Mouse (Mus musculus): ENCODE measurements at regions not wholly inside any gene's neighbourhood (a gene's known extent, or its start where the extent isn't known, plus 50 kb on each side); places are given as distances from the start of the nearest gene placed in this dataset.

DNA sequence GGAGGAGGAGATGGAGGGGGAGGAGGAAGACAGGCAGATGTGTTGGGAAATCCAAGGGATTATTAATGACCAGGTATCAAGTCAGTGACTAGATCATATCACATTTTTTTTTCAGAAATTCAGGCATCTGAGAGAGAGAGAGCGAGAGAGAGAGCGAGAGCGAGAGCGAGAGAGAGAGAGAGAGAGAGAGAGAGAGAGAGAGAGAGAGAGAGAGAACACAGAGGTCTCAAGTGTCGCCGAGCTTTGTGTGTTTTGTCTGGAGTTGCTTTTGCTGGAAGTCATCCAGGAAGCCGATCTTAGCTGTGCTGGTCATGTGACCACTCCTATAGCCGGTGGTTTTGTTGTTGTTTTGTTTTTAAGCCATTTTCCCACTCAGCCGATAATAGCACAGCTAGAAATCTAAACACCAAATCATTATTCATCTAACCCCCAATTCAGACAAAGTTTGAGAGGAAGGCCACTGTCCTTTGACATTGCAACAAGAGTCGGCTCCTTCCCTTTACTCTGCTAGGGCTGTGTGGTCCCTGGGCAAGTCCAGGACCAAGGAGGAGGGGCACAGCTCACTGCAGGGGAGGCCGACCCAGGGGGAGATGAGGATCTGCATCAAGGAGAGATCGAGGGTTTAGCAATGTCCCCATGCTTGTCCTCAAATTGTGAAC, 67.0 kb upstream of the Irf2bp2 start:
- intact Hi-C loops (cut with DNase I), result loop anchor here (10.0 kb wide), 1 partner anchor 214 kb away; no protein-coding TSS in a partner anchor
- DNase-seq (ENCODE audit: low spot score in 2 of 2), result no peak

DNA sequence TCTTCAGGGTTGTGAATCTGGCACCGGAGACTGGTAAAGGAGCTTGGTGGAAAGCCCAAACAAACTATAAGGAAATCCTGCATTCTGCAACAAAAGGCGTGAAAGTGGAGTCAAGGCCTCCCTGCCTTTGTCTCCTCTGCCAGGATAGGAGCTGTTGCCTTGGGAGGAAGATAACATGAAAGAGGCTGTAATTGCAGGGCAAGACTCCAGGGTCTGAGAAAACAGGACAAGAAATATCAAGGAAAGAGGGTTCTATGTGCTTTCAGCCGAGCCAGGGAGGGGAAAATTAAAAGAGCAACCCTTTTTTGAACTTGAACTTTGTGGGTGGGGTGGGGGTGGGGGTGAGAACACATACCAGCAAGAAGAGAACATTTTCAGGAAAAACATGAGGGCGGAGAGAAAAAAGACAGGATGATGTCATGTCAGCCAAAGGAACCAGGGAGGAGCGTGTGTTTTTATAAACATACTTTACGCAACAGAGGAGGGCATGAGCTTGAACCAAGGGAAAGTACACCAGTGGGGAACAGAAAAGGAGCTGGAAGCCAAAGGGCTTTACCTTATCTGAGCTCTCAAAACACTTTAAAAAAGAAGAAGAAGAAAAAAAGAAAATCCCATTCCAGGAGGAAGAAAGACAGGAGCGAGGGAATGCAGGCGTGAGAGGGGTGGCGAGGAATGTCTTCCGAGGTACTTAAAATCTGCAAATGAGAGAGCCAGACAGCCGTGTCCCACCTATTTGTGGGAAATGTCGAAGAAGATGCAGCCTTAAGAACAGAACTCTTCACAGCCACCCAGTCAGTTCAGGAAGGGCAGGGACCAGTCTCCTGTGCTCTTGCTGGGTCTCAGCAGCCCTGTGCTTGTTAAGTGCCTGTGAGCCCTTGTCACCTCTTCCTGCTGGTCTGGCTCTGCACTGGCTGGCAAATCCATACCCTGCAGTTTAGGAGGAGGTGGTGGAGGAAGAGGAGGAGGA, 66.2 kb upstream of the Irf2bp2 start:
- intact Hi-C loops (cut with DNase I), result loop anchor here (10.0 kb wide), 1 partner anchor 215 kb away; no protein-coding TSS in a partner anchor
- no peak for DNase-seq (ENCODE audit: low spot score in 2 of 2)

DNA sequence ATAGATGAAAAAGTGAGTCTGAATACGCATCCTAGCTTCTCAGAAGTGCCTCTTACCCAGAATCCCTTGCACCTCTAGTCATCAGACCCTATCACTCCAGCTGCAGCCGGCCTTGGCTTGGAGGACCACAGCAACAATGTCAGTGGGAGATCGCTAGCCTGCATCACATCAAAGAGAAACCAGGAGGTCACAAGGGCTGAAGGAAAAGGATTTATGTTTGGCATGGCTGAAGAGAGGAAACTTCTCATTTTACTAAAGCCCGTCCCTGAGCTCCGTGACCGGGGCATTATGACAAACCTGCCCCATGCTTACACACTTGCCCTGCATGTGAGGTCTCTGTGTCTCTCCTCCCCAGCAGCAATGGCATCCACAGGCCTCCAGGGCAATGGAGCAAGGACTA, 63.8 kb upstream of the Irf2bp2 start:
- no peak for DNase-seq (ENCODE audit: low spot score in 2 of 2)
- intact Hi-C loops (cut with DNase I), result no loop called here

DNA sequence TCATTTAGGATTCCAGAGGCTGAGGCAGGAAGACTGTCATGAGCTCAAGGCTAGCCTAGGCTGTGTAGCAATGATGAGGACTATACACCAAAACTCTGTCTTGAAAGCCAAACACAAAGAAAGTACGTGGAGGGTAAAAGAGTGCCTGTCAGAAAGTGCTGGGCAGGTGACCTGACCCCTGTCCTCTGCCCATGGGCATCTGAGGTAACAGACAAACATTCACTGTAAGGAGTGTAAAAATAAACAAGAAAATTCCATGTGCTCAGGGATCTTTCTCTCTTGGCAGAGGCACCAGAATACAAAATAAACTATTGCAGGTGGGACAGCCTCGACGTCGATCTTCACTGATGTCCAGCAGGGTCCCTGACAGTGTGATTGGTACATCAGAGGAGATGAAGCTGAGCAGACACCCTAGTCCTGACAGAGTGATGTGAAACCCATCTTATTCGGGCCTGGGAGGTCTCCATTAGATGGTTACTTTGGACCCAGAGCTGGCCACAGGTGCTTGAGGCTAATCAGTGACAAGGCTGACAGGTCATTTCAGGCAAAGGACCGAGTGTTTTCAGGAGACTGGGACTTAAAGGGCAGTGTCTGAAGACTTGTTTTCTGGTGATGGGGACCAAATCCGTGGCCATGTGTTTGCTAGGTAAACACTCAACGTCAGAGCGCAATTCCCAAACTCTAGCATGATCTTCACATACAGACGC, 62.9 kb upstream of the Irf2bp2 start:
- intact Hi-C loops (cut with DNase I), result no loop called here
- no peak for DNase-seq (ENCODE audit: low spot score in 2 of 2)

DNA sequence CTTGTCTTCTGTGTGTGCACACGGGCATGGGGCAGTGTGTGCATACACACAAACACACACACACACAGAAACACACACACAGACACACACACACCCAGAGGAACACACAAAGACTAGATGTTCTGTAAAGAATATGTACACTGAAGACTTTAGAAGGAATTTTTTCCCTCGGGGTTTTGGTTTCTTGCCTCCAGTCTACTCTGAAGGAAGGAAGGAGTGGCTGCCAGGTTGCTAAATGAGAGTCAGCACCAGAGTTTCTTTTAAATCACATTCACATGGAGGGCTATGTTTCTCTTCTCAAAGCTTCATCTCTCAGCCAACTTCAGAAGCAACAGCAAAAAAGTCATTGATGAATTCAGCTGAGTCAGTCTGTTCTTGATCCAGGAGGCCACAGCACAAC, 61.8 kb upstream of the Irf2bp2 start:
- intact Hi-C loops (cut with DNase I), result no loop called here

DNA sequence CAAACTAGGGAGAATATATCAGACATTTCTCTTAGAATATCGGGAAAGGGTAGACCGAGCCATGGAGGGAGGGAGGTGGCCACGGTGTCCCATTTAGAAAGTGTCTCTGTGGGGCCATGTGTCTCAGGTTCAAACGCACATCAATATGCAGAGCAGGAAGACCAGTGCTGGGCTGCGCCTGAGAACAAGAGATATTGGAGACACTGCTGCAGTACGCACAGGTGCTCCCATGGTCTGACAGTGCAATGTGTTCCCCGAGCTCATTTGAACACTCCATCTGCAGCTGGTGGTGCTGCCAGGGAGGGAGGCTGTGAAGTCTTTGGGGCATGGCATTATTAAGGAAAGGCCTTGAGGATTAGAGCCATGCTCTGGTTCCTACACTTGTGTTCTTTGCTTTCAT, 60.6 kb upstream of the Irf2bp2 start:
- intact Hi-C loops (cut with DNase I), result no loop called here
- no peak for DNase-seq (ENCODE audit: low spot score in 2 of 2)

More for the DNA sequence above, 61.8 kb upstream of the Irf2bp2 start:
- DNase-seq (ENCODE audit: low spot score in 2 of 2), result no peak

DNA sequence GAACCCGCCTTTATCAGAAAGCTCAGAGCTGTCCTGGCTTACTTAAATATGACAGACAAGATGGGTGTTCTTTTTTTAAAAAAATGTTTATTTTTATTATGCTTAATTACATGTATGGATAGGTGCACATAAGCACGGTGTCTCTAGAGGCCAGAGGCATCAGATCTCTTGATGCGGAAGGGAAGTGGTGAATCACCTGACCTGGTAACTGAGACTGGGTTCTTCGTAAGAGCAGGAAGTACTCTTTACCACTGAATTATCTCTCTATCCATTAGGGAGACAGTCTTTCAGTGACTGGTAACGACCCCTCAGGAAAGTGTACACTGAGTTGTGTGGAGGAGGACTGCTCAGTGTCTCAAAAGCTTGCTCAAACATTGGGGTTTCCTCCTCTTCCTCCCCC, 58.4 kb upstream of the Irf2bp2 start:
- DNase-seq (ENCODE audit: low spot score in 2 of 2), result no peak
- intact Hi-C loops (cut with DNase I), result no loop called here

DNA sequence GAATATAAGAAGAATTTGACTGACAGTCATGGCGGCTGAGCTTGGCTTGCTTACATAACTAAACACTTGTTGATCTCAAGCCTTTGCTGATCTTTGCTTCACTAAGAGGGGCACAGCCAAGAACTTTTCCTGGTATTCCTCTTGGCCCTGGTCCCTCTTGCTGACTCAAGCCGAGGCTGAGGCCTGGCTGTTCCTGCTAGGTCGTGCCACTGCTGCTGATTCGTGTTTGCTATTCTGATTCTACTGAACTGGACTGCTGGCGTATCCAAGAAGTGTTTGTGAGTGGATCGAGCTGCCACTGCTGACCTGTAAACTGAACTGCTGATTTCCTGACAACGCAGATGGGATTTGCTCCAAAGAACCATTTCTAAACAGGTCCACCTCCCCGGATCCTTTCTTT, 57.2 kb upstream of the Irf2bp2 start:
- DNase-seq (ENCODE audit: low spot score in 2 of 2), result no peak
- intact Hi-C loops (cut with DNase I), result no loop called here

DNA sequence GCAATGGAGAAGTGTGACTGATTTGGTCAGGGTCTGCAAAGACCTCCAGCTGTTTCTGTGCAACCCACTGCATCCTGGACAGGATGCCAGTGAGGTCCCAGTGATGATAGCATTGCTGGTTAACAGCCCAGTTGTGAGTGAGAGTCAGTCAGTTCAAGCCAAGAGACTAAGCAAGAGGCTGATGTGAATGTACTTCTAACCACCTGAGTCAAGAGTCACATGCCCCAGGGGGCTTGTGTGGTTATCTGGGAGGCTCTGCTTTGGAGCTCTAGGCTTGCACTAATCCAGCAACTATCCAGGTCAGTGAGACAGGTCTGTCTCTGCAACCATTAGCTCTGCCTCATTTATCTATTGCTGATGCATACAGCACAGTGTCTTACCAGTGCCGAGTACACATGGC, 55.5 kb upstream of the Irf2bp2 start:
- intact Hi-C loops (cut with DNase I), result no loop called here
- no peak for DNase-seq (ENCODE audit: low spot score in 2 of 2)

DNA sequence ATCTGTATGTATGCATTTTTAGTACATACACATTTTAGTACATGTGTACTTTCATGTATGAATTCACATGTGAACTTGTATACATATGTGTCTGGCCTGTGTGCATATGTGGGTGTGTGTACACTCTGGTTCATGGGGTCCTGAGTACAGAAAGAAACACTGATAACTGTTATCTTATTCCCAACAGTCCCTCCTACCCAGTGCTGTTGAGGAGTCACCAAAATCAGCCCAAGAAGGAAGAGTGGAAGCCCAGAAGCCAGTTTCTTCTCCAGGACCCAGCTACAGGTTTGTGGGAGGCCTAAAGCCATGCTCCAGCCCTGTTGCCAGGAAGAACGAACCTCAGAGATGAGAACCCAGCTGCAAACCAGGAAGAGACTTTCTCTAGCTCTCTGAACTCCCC, 53.6 kb upstream of the Irf2bp2 start:
- intact Hi-C loops (cut with DNase I), result no loop called here

DNA sequence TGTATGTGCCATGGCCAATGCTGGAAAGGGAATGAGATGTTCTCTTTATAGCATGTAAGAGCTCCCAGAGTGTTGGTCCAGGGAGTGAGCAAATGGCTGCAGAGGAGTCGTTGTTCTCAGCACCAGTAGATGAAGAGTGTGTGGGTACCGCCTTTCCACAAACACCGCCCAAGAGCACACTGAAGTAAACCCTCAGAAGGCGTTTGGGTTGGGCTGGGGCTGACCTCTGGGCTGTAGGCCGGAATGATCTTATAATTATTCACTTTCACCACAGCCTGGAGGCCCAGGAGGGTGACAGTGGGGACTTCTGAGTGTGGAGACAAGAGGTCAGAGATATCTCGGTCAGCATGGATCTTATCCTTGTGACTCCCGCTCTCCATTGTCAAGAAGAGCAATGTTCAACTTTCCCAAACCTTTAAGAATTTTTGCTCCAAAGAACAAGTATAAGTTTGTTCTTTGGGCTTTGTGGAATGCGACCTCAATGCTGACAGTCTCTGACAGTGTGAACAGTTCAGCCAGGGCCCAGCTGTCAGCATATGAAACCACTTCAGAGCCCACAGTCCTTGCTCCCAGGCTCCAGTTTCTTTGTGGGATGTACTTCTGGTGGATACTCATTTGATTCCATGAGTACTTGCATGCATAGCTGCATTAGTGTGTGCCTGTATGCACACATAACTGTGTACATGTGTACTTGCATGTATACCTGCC, 53.0 kb upstream of the Irf2bp2 start:
- DNase-seq (ENCODE audit: low spot score in 2 of 2), result no peak
- intact Hi-C loops (cut with DNase I), result no loop called here

More for the DNA sequence above, 53.6 kb upstream of the Irf2bp2 start:
- DNase-seq (ENCODE audit: low spot score in 2 of 2), result no peak

DNA sequence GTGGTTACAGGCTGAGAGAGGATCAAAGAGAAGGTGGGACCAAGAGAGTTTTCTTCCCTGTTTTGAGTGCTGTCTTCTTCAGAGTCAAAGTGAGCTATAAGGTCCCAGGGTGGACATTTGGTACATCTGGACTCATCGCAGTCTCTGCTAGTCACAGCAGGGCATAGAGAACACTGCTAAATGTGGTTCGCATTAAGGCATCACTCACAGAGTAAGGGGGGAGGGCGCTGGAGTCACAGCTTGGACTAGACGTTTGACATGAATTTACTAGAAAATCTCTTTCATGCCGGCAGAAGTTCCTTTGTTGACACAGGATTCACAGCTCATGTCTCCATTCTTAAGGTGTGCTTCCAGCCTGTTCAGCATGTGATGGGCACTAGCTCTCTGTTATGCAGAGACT, 50.4 kb upstream of the Irf2bp2 start:
- intact Hi-C loops (cut with DNase I), result no loop called here
- no peak for DNase-seq (ENCODE audit: low spot score in 2 of 2)

All from left cerebral cortex, postnatal 25 days (tissue).